Mouse (Mus musculus): Measurements from ENCODE around the gene Panx3. TPM values are rescaled to one million over a fixed set of nuclear protein-coding genes. Genes with fewer than 3 reads are reported as not detected.

Panx3 gene
- polyA plus RNA-seq, 1 experiment from 2014 or later: not detected

DNA sequence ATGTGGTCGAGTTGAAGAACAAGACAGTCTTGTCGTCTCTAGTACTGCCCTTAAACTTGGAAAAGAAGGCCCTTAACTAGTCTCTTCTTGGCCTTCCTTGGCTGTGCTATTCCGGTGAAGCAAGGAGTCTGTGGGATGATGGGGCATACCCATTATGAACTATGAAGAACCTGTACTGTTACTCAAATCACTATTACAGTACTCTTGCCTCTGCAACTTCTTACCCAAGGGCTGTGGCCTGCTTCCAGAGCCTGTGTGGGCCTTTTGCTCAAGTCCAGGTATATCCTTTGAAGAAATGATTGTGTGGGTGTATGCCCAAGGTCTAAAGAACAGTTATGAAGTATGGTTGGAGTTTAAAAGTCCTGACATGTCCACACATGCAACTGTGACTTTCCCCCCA lies 1.2 kb upstream of the Panx3 start:
- WGBS: 84% methylated on average over 3 of the region's 3 CpGs
- Histone ChIP-seq H3K9ac (no peak overlapping the region), H3K36me3 (ENCODE audit: insufficient read depth) (no peaks in the 10 kb centered on the region), H3K9me3 (ENCODE audit: low read depth, low read length) (no peaks in the 10 kb centered on the region), H3K27ac (ENCODE audit: low read depth) (no peak overlapping the region), H3K4me3 (ENCODE audit: low read depth, low read length) (no peak overlapping the region), H3K4me1 (ENCODE audit: insufficient read depth) (no peaks in the 10 kb centered on the region), H3K4me2 (no peak overlapping the region), H3K27me3 (ENCODE audit: insufficient read depth, low read length) (no peaks in the 10 kb centered on the region)
- no peak for TF ChIP-seq CTCF (IDR thresholded peaks at IDR 0.05; ENCODE audit: low read depth)
- ATAC-seq (ENCODE audit: insufficient read depth) (no peak), DNase-seq (no peak)

DNA sequence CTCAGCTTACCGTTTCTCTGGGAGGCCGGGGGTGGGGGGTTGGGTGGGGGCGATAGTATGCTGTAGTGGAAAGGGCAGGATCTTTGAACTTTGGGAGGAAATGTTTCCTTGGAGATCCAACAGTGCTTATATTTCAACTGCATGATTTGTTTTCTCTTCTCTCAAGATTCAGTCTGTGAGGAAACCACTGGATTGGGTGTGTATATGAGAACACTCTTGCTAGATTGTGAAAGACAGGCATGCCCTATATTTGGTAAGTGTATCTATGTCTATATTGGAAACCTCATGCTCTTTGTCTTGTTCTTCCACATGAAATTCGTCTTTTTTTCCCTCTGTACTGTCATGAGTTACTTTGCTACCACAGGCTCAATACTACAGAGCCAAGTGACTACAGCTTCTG lies 643 bp upstream of the Panx3 start:
- ATAC-seq (ENCODE audit: insufficient read depth) (no peak), DNase-seq (no peak)
- H3K27me3 ChIP-seq (ENCODE audit: insufficient read depth, low read length): no peaks in the 10 kb centered on the region
- H3K36me3 ChIP-seq (ENCODE audit: insufficient read depth): no peaks in the 10 kb centered on the region
- H3K4me2 ChIP-seq: no peak overlapping the region
- no peak overlapping the region for H3K27ac ChIP-seq (ENCODE audit: low read depth)
- no peaks in the 10 kb centered on the region for H3K4me1 ChIP-seq (ENCODE audit: insufficient read depth)
- no peak for TF ChIP-seq CTCF (IDR thresholded peaks at IDR 0.05; ENCODE audit: low read depth)
- no peaks in the 10 kb centered on the region for H3K9me3 ChIP-seq (ENCODE audit: low read depth, low read length)
- H3K4me3 ChIP-seq (ENCODE audit: low read depth, low read length): no peak overlapping the region
- WGBS: 34% methylated on average over 4 of the region's 4 CpGs
- H3K9ac ChIP-seq: no peak overlapping the region

DNA sequence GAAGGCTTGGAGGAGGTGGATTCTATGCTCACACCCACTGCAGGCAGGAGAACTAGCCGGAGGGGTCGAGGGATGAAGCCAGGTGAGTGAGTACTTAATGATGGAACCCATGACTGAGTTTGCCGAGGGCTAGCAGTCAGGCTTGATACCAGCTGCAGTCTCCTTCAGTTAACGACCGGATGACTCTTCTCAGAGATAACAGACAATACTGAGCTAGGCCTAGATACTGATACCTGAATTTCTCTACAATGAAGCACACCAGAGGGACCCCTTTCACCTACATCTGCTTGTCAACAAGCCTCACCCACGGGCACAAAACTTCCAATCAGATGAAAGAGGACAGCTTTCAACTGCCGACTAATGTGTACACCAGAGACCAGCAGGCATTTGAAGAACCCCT lies 3.0 kb downstream of the Panx3 start:
- 69% methylated on average over 7 of the region's 7 CpGs for WGBS

DNA sequence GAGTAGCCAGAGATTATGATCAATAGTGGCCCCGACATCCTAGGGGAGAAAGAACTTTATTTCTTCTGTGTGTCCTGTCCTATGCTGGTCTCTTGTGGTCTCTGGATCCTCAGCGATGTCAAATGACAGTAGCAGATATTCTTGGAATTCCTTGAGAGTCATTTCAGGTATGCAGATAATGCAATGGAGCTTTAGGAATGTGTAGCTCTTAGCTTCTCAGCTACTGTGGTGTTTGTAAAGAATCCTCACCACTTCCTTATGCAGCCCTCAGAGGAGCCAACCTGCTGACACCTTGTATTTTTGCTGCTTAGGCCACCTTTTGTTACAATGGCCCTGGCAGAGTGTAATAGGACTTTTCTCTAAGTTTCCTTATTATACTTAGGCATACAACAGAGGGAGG lies 4.4 kb downstream of the Panx3 start:
- 53% methylated on average over 2 of the region's 2 CpGs for WGBS
- Histone ChIP-seq H3K4me2 (no peak overlapping the region), H3K9me3 (ENCODE audit: low read depth, low read length) (no peaks in the 10 kb centered on the region), H3K36me3 (ENCODE audit: insufficient read depth) (no peaks in the 10 kb centered on the region), H3K4me1 (ENCODE audit: insufficient read depth) (no peaks in the 10 kb centered on the region), H3K27ac (ENCODE audit: low read depth) (no peak overlapping the region), H3K4me3 (ENCODE audit: low read depth, low read length) (no peak overlapping the region), H3K27me3 (ENCODE audit: insufficient read depth, low read length) (no peaks in the 10 kb centered on the region), H3K9ac (no peak overlapping the region)
- ATAC-seq (ENCODE audit: insufficient read depth): no peak
- no peak for TF ChIP-seq CTCF (IDR thresholded peaks at IDR 0.05; ENCODE audit: low read depth)
- DNase-seq: no peak

More for the DNA sequence above, 3.0 kb downstream of the Panx3 start:
- no peak overlapping the region for H3K4me3 ChIP-seq (ENCODE audit: low read depth, low read length)
- H3K9ac ChIP-seq: no peak overlapping the region
- H3K27me3 ChIP-seq (ENCODE audit: insufficient read depth, low read length): no peaks in the 10 kb centered on the region
- H3K9me3 ChIP-seq (ENCODE audit: low read depth, low read length): no peaks in the 10 kb centered on the region
- H3K4me1 ChIP-seq (ENCODE audit: insufficient read depth): no peaks in the 10 kb centered on the region
- TF ChIP-seq CTCF (IDR thresholded peaks at IDR 0.05; ENCODE audit: low read depth): no peak
- no peak for ATAC-seq (ENCODE audit: insufficient read depth)
- H3K36me3 ChIP-seq (ENCODE audit: insufficient read depth): no peaks in the 10 kb centered on the region
- H3K4me2 ChIP-seq: no peak overlapping the region
- DNase-seq: no peak
- H3K27ac ChIP-seq (ENCODE audit: low read depth): no peak overlapping the region

DNA sequence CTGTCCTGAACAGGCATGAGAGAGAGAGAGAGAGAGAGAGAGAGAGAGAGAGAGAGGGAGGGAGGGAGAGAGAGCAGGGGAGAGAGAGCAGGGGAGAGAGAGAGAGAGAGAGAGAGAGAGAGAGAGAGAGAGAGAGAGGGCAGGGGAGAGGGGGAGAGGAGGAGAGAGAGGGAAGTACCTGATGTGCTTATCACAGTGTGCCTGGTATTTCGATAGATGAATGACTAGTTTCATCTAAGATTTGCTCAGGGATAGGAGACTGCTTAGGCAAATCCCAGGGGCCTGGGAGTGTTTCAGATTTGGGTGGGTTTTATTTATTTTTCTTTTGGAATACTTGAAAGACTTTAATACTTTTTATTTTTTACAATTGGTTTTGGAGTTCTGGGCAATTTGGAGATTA lies 5.8 kb downstream of the Panx3 start:
- no peak for DNase-seq
- no peaks in the 10 kb centered on the region for H3K27me3 ChIP-seq (ENCODE audit: insufficient read depth, low read length)
- H3K27ac ChIP-seq (ENCODE audit: low read depth): no peak overlapping the region
- H3K36me3 ChIP-seq (ENCODE audit: insufficient read depth): no peaks in the 10 kb centered on the region
- ATAC-seq (ENCODE audit: insufficient read depth): no peak
- H3K4me3 ChIP-seq (ENCODE audit: low read depth, low read length): no peak overlapping the region
- 65% methylated on average over 1 of the region's 1 CpGs for WGBS
- no peaks in the 10 kb centered on the region for H3K4me1 ChIP-seq (ENCODE audit: insufficient read depth)
- TF ChIP-seq CTCF (IDR thresholded peaks at IDR 0.05; ENCODE audit: low read depth): no peak
- H3K4me2 ChIP-seq: no peak overlapping the region
- H3K9me3 ChIP-seq (ENCODE audit: low read depth, low read length): no peaks in the 10 kb centered on the region
- no peak overlapping the region for H3K9ac ChIP-seq

DNA sequence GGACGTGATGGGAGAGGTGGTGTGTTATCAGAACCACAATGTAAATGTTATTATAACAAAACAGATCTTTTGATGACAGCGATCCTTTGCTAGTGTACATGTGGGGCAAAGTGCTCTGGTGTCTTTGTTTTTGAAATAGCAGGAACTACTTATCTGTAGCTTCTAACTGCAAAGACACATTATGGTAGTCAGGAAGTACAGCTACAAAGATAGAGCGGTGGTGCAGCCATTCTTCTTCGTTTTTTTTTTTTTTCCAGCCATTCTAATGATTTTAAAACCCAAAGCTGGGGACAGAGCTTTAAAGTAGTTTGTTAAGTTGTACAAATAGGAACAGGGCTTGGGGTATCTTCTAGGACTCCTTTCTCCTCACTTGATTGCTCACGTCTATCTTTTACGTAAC lies 9.6 kb downstream of the Panx3 start:
- no peak overlapping the region for H3K4me3 ChIP-seq (ENCODE audit: low read depth, low read length)
- H3K9ac ChIP-seq: no peak overlapping the region
- DNase-seq (no peak), ATAC-seq (ENCODE audit: insufficient read depth) (no peak)
- TF ChIP-seq CTCF (IDR thresholded peaks at IDR 0.05; ENCODE audit: low read depth): no peak
- no peak overlapping the region for H3K4me2 ChIP-seq
- peaks cover 4% of the 10 kb centered on the region; the same call in 1 of the 2 replicates for H3K36me3 ChIP-seq (ENCODE audit: insufficient read depth)
- no peaks in the 10 kb centered on the region for H3K9me3 ChIP-seq (ENCODE audit: low read depth, low read length)
- no peak overlapping the region for H3K27ac ChIP-seq (ENCODE audit: low read depth)
- WGBS: 66% methylated on average over 6 of the region's 6 CpGs
- H3K4me1 ChIP-seq (ENCODE audit: insufficient read depth): 0 out of 2 replicates have a peak, but pooled peaks cover 3% of the 10 kb centered on the region
- no peaks in the 10 kb centered on the region for H3K27me3 ChIP-seq (ENCODE audit: insufficient read depth, low read length)

DNA sequence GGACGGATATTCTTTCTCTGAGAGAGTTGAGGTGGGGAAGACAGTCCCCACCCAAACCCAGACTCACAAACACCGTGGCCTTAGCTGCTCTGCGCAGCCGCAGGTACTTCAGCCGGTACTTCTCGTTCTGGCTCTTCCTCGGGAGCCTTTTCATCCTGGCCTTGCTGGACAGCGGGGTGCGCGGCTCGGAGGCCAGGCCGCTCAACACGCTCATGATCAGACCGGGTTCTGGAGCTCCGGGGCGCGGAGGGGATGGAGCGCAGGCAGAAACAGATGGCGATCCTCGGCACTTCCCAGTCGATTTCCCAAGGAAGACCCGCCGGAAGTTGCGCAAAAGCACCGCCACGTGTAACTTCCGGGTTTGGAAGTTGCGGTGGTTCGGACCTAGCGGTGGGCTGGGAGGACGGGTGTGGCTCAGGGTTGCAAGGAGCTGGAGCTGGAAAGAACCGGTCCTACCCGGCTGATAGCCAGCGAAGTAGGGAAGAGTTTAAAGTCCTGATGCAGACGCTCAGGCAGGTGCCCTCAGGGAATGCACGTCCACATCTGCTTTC lies 12.0 kb downstream of the Panx3 start, which contains the start of gene Tbrg1:
Gene Tbrg1 (minus strand): TSS at position 382 of the 551 bp plus-strand sequence.
- DNase-seq (peak; percentile 95), ATAC-seq (ENCODE audit: insufficient read depth) (peak; percentile 96)
- peaks cover 28% of the 10 kb centered on the region for H3K36me3 ChIP-seq (ENCODE audit: insufficient read depth)
- TF ChIP-seq CTCF (IDR thresholded peaks at IDR 0.05; ENCODE audit: low read depth): no peak
- H3K4me1 ChIP-seq (ENCODE audit: insufficient read depth): 0 out of 2 replicates have a peak, but pooled peaks cover 3% of the 10 kb centered on the region
- no peaks in the 10 kb centered on the region for H3K27me3 ChIP-seq (ENCODE audit: insufficient read depth, low read length)
- H3K27ac ChIP-seq (ENCODE audit: low read depth): peak within 1 kb of the TSS; percentile 91
- peak within 1 kb of the TSS; percentile 71 for H3K4me2 ChIP-seq
- no peaks in the 10 kb centered on the region for H3K9me3 ChIP-seq (ENCODE audit: low read depth, low read length)
- H3K4me3 ChIP-seq (ENCODE audit: low read depth, low read length): peak within 1 kb of the TSS; percentile 77
- H3K9ac ChIP-seq: peak within 1 kb of the TSS; percentile 81
- WGBS: under 1% methylated on average over 36 of the region's 36 CpGs
